Mouse (Mus musculus): ENCODE results near the gene Dcaf17.

The Dcaf17 gene

GRCm38 (mm10) chr2:71054716-71055115 lies 412 bp upstream of the Dcaf17 start:
- no peak for DNase-seq (ENCODE audit: inconsistent ontology term)

GRCm38 (mm10) chr2:71056115-71056835 lies 1.1 kb downstream of the Dcaf17 start:
- DNase-seq (ENCODE audit: inconsistent ontology term), result no peak

GRCm38 (mm10) chr2:71071601-71072000 lies 16.5 kb downstream of the Dcaf17 start:
- DNase-seq (ENCODE audit: inconsistent ontology term), result no peak

GRCm38 (mm10) chr2:71073330-71073729 lies 18.2 kb downstream of the Dcaf17 start:
- DNase-seq (ENCODE audit: inconsistent ontology term), result no peak

GRCm38 (mm10) chr2:71073828-71074227 lies 18.7 kb downstream of the Dcaf17 start:
- no peak for DNase-seq (ENCODE audit: inconsistent ontology term)

- DNase-seq (ENCODE audit: inconsistent ontology term), result no peak
These were observed 27.3 kb downstream of the Dcaf17 start for GRCm38 (mm10) chr2:71082416-71082815.

GRCm38 (mm10) chr2:71083454-71084193 lies 28.5 kb downstream of the Dcaf17 start:
- no peak for DNase-seq (ENCODE audit: inconsistent ontology term)

GRCm38 (mm10) chr2:71089766-71090165 lies 34.6 kb downstream of the Dcaf17 start:
- DNase-seq (ENCODE audit: inconsistent ontology term), result no peak

GRCm38 (mm10) chr2:71090660-71091445 lies 35.7 kb downstream of the Dcaf17 start:
- no peak for DNase-seq (ENCODE audit: inconsistent ontology term)

GRCm38 (mm10) chr2:71096170-71096569 lies 41.0 kb downstream of the Dcaf17 start:
- DNase-seq (ENCODE audit: inconsistent ontology term), result no peak

GRCm38 (mm10) chr2:71102621-71103291 lies 47.6 kb downstream of the Dcaf17 start:
- no peak for DNase-seq (ENCODE audit: inconsistent ontology term)

- no peak for DNase-seq (ENCODE audit: inconsistent ontology term)
These were observed 48.2 kb downstream of the Dcaf17 start for GRCm38 (mm10) chr2:71103292-71103680.

- DNase-seq (ENCODE audit: inconsistent ontology term), result no peak
These were observed 49.6 kb downstream of the Dcaf17 start for GRCm38 (mm10) chr2:71104696-71105095.

- DNase-seq (ENCODE audit: inconsistent ontology term), result no peak
These were observed 50.5 kb downstream of the Dcaf17 start for GRCm38 (mm10) chr2:71105469-71106215.

- no peak for DNase-seq (ENCODE audit: inconsistent ontology term)
These were observed 52.1 kb downstream of the Dcaf17 start for GRCm38 (mm10) chr2:71107225-71107624.

GRCm38 (mm10) chr2:71108541-71108940 lies 53.4 kb downstream of the Dcaf17 start:
- no peak for DNase-seq (ENCODE audit: inconsistent ontology term)

GRCm38 (mm10) chr2:71113489-71114171 lies 58.5 kb downstream of the Dcaf17 start:
- no peak for DNase-seq (ENCODE audit: inconsistent ontology term)

GRCm38 (mm10) chr2:71116151-71116550 lies 61.0 kb downstream of the Dcaf17 start:
- no peak for DNase-seq (ENCODE audit: inconsistent ontology term)

GRCm38 (mm10) chr2:71117797-71118708 lies 62.9 kb downstream of the Dcaf17 start, which contains the start of gene Cybrd1:
Gene Cybrd1, plus strand, starts transcription at chr2:71117923.
- peak; percentile 34 for DNase-seq (ENCODE audit: inconsistent ontology term)
